Mouse (Mus musculus) hindbrain, embryonic 11.5 days (tissue): ENCODE measurements around the gene Serpinb6b. TPM values are rescaled to one million over a fixed set of nuclear protein-coding genes. Genes with fewer than 3 reads are reported as not detected.
"Not testable (repeated sequence)": the region's sequence is repeated elsewhere in the genome, so short reads cannot be mapped to it uniquely, and the experiment has no call there.

Experiments
- ATAC-seq: fragments of 200-750 bp; cut with Nextera tagmentation; 2 replicates; pipeline ENCODE4 v1.8.0; 2017; ENCODE audit warnings: mild to moderate bottlenecking, moderate TSS enrichment, moderate library complexity; ENCODE audit not compliant: low FRiP score
- DNase-seq: peaks from one replicate; pipeline ENCODE4 v3.0.0-alpha.2; 2015; ENCODE audit warnings: low spot score
- H3K27ac ChIP-seq: fragments of 300-500 bp; sonication (generic); 2 replicates; pipeline ENCODE4 v1.5.1; 2014; ENCODE audit warnings: mild to moderate bottlenecking, low read depth, low read length
- H3K27me3 ChIP-seq: fragments of 300-500 bp; sonication (generic); 2 replicates; pipeline ENCODE4 v1.6.1; 2014; ENCODE audit warnings: mild to moderate bottlenecking, low read length, moderate library complexity, mixed read lengths; ENCODE audit not compliant: control insufficient read depth, insufficient read depth
- H3K36me3 ChIP-seq: fragments of 300-500 bp; sonication (generic); 2 replicates; pipeline ENCODE4 v1.6.1; 2014; ENCODE audit warnings: mild to moderate bottlenecking, low read length, moderate library complexity, mixed read lengths; ENCODE audit not compliant: control insufficient read depth, insufficient read depth
- H3K4me1 ChIP-seq: fragments of 300-500 bp; sonication (generic); replicated peaks from 2 replicates; pipeline ENCODE4 v1.6.1; 2014; ENCODE audit warnings: low read length, mixed read lengths; ENCODE audit not compliant: control insufficient read depth, insufficient read depth
- H3K4me2 ChIP-seq: fragments of 300-500 bp; sonication (generic); replicated peaks from 2 replicates; pipeline ENCODE4 v1.6.1; 2014; ENCODE audit warnings: mild to moderate bottlenecking, low read depth, low read length
- H3K4me3 ChIP-seq: fragments of 300-500 bp; sonication (generic); 2 replicates; pipeline ENCODE4 v1.5.1; 2014; ENCODE audit warnings: low read depth, low read length
- H3K9ac ChIP-seq: fragments of 300-500 bp; sonication (generic); 2 replicates; pipeline ENCODE4 v1.6.1; 2014; ENCODE audit warnings: low read depth, low read length
- H3K9me3 ChIP-seq: fragments of 300-500 bp; sonication (generic); 2 replicates; pipeline ENCODE4 v1.6.1; 2016; ENCODE audit warnings: low read length; ENCODE audit not compliant: control insufficient read depth
- WGBS: fragments of 180-500 bp; shearing (Covaris S2); extraction: QIAGEN DNeasy Blood & Tissue Kit; methylation state at CpG from one replicate; pipeline ENCODE4 v1.1.7; 2014; 5-methylcytosine and 5-hydroxymethylcytosine counted together
- polyA plus RNA-seq: library from polyadenylated mRNA; unstranded; fragments of >200 nt; fragmentation: Nextera tagmentation; extraction: Ambion mirVana; gene quantifications from 2 replicates; pipeline ENCODE4 v1.2.1, GENCODE M21; 2014

The Serpinb6b gene
- polyA plus RNA-seq, result 0.75 and 0.76 TPM in 2 replicates

DNA sequence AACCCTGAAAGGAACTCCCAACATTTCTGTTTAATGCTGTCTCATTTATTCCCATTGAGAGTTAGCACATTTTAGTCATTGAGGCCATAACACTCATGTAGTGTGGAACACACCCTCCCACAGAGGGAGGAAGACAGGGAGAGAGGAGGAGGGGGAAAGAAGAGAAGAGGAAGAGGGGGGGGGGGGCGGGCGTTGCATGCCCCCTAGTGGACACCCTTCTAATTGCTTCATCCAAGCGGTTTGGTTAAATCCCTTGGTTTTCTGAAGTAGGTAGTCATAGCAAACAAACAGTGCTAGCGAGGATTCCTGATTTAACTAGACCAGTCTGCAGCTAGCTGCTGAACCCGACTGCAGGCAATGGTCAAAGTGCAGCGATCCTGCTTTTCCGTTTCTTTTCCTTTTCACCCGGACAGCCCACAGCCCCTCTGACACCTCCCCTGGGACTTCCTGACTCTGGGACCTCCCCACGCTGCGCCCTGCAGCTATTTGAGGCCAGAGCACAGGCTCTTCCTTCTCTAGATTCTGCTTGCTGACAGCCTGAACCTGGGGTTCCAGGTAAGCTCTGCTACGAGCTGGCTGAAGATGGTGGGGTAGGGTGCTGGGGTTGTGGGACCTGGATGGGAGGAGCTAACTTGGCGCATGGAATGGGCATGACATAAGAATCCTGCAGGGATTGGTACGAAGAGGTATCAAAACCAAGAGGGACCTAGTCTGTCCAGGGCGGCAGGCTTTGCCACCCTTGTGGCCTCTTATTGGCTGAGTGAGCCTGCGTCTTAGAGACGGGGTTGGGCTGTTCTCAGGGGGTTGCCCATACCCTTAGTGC lies at the start of gene Serpinb6b:
TSS of gene Serpinb6b (plus strand) at position 221 of the 823 bp plus-strand sequence.
- no peaks in the 10 kb centered on the region for H3K36me3 ChIP-seq
- H3K4me2 ChIP-seq, result peak within 1 kb of the TSS; percentile 31
- WGBS, result 39% methylated on average over 16 of the region's 16 CpGs
- H3K4me1 ChIP-seq, result no peaks in the 10 kb centered on the region
- H3K27ac ChIP-seq, result no peak within 1 kb of the TSS
- peak; percentile 42 for DNase-seq
- no peaks in the 10 kb centered on the region for H3K9me3 ChIP-seq
- no peaks in the 10 kb centered on the region for H3K27me3 ChIP-seq
- H3K4me3 ChIP-seq, result no peak within 1 kb of the TSS
- no peak within 1 kb of the TSS for H3K9ac ChIP-seq
- peak; percentile 49; the same call in 1 of the 2 replicates for ATAC-seq

DNA sequence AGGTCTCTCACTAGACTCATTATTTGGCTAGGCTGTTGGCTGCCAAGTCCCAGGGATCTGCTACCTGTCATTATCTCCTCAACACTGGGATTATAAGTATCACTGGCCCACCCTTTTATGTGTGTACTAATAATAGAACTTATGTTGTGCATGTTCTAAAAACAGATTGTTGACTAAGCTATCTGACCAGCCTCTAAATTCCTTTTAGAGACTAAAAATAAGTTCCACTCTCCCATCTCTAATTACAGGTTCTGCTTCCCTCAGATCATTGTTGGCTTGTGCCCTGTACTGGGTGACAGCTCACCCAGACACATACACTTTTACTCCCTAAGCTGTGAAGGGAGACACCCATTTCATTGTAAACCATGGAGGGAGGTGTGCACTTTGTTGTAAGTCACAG lies 42.4 kb upstream of the Serpinb6b start:
- no peaks in the 10 kb centered on the region for H3K36me3 ChIP-seq
- no peak overlapping the region for H3K27ac ChIP-seq
- H3K4me1 ChIP-seq, result no peaks in the 10 kb centered on the region
- ATAC-seq (no peak), DNase-seq (no peak)
- H3K27me3 ChIP-seq, result no peaks in the 10 kb centered on the region
- no peak overlapping the region for H3K9ac ChIP-seq
- H3K9me3 ChIP-seq, result no peaks in the 10 kb centered on the region
- no peak overlapping the region for H3K4me3 ChIP-seq
- H3K4me2 ChIP-seq, result no peak overlapping the region

DNA sequence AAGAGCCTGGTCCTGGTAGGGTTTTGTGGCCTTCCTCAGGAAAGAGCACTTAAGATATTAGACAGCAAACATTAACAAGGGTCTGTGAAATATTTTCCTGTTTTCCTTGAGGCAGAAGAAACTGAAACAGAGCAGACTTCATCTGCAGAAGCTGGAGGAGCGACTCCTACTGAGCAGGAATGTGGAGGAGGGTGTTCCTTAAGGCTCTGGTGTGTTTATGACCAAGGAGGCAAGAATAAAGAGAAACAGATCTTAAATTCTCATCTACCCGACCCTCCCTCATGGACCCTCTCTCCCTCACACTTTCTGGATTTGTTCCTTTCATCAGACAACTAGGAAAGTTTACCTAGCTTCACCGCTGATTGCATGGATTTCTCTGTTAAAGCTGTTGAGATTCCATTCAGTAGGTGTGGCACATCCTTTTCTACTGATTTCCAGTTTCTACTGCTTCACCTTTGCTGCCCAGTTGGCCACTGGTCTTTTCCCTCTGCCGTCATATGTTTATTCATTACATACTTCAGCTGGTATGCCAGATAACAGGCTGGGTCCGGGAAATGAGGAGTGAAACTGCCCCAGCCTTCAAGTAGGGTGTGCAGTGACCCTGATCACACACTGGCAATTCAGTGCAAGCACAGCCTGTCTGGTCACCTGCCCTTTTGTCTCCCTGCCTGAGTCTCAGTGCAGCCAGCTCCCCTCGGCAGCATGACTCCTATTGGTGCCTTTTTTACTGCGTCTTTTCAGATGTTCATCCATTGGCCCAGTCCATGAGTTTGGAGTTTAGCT lies 40.2 kb upstream of the Serpinb6b start:
- H3K9ac ChIP-seq, result no peak overlapping the region
- H3K27me3 ChIP-seq, result no peaks in the 10 kb centered on the region
- H3K4me3 ChIP-seq, result no peak overlapping the region
- H3K36me3 ChIP-seq, result no peaks in the 10 kb centered on the region
- no peaks in the 10 kb centered on the region for H3K9me3 ChIP-seq
- no peak overlapping the region for H3K27ac ChIP-seq
- H3K4me2 ChIP-seq, result no peak overlapping the region
- 62% methylated on average over 7 of the region's 7 CpGs for WGBS
- H3K4me1 ChIP-seq, result no peaks in the 10 kb centered on the region
- DNase-seq (no peak), ATAC-seq (no peak)

DNA sequence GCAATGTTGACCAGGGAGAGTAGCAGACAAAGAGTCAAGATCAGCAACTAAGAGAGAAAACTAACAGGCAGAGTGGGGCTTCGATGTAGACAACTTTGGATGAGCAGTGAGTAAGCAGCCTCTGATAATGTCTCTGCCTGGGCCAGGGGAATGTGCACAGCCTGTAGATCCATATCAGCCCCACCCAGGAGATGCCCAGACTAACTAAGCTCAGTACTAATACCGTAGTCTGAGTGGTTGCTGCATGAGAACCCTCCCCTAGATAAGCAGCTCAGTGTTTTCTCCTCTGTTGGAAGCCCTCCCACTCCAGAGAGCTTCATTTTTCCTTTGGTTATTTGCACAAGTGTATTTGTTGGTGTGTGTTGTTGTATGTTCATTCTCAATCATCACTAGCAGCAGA lies 38.3 kb upstream of the Serpinb6b start:
- Histone ChIP-seq H3K4me1 (no peaks in the 10 kb centered on the region), H3K27me3 (no peaks in the 10 kb centered on the region), H3K27ac (no peak overlapping the region), H3K9me3 (no peaks in the 10 kb centered on the region), H3K4me3 (no peak overlapping the region), H3K36me3 (no peaks in the 10 kb centered on the region), H3K9ac (no peak overlapping the region), H3K4me2 (no peak overlapping the region)
- DNase-seq (no peak), ATAC-seq (no peak)
- 90% methylated on average over 2 of the region's 2 CpGs for WGBS

DNA sequence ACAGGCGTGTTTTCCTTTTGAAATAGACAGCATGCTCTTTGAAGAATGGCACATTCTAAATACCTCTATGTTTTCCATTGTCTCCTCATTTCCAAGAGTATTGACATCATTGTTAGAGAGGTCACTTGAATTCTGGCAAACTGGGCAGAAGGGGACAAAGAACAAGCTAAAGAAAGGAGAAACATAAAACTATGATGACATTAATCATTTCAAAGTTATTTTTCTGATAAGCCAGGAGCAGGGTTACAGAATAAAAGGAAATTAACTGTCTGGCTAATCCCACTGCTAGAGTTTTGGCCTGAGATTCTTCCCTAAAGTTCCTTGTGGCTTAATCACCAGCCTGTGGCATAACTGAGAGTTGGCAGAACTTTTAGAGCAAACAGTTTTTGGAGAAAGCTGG lies 37.8 kb upstream of the Serpinb6b start:
- Histone ChIP-seq H3K27ac (no peak overlapping the region), H3K27me3 (no peaks in the 10 kb centered on the region), H3K36me3 (no peaks in the 10 kb centered on the region), H3K4me1 (no peaks in the 10 kb centered on the region), H3K4me2 (no peak overlapping the region), H3K9me3 (no peaks in the 10 kb centered on the region), H3K9ac (no peak overlapping the region), H3K4me3 (no peak overlapping the region)
- ATAC-seq (no peak), DNase-seq (no peak)
- 74% methylated on average over 1 of the region's 1 CpGs for WGBS

DNA sequence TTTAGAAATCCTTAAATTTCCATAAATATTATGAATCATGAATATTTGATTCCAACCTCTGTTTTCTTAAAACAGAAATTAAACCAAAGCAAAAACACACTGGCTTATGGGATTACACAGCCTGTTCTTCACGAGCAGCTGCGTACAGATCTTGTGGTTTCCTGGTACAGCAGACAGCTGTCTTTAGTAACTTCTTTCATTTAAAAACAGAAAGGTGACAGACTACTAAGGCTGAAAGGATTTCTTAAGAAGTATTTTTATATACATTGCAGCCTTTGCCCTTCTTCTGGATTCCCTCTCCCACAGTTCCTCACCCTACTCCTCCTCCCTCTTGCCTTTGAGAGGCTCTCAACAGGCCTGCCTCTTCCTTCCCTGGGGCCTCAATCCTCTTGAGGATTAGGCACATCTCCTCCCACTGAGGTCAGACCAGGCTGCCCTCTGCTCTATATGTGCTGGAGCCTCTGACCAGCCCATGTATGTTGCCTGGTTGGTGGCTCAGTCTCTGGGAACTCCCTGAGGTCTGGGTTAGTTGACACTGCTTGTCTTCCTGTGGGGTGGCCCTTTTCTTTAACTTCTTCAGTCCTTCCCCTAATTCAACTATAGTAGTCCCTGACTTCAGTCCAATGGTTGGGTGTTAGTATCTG lies 35.8 kb upstream of the Serpinb6b start:
- no peaks in the 10 kb centered on the region for H3K4me1 ChIP-seq
- H3K27me3 ChIP-seq, result no peaks in the 10 kb centered on the region
- no peaks in the 10 kb centered on the region for H3K36me3 ChIP-seq
- H3K9ac ChIP-seq, result no peak overlapping the region
- no peaks in the 10 kb centered on the region for H3K9me3 ChIP-seq
- DNase-seq, result no peak
- ATAC-seq, result no peak
- WGBS, result 92% methylated on average over 2 of the region's 2 CpGs
- no peak overlapping the region for H3K4me2 ChIP-seq
- H3K4me3 ChIP-seq, result no peak overlapping the region
- no peak overlapping the region for H3K27ac ChIP-seq

DNA sequence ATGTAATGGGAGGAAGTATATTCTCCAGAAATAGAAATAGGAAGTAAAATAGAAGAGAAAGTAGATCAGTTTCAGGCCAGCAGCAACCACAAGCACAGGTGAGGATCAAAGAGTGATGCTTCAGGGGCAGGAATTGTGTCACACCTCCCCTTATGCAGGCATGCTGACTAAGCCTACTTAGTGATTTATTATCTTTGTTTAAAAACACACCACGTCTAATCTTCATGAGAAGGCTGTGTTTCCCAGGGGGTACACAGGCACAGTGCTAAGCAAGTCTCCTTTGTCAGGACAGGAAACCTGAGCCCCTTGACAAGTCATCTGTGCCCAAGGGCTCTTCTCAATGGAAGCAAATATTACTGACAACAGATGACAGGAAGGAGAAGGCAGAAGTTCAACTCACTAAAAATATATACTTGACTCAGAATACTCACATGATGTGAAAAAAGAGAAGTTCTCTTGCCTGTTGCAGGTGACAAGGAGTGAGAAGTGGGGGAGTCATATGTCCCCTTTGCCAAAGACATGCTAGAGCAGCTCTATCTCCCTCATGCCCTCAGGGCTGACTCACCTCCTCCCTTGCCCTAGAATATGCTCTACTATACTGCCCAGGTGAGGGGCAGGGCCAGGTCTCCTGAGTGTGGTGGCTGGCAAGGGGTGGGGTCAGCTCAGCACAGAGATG lies 30.2 kb upstream of the Serpinb6b start:
- Histone ChIP-seq H3K27ac (no peak overlapping the region), H3K9me3 (no peaks in the 10 kb centered on the region), H3K36me3 (no peaks in the 10 kb centered on the region), H3K27me3 (no peaks in the 10 kb centered on the region), H3K4me1 (no peaks in the 10 kb centered on the region), H3K4me3 (no peak overlapping the region), H3K9ac (no peak overlapping the region), H3K4me2 (no peak overlapping the region)
- ATAC-seq, result no peak
- WGBS, result 56% methylated on average over 1 of the region's 1 CpGs
- DNase-seq, result no peak

DNA sequence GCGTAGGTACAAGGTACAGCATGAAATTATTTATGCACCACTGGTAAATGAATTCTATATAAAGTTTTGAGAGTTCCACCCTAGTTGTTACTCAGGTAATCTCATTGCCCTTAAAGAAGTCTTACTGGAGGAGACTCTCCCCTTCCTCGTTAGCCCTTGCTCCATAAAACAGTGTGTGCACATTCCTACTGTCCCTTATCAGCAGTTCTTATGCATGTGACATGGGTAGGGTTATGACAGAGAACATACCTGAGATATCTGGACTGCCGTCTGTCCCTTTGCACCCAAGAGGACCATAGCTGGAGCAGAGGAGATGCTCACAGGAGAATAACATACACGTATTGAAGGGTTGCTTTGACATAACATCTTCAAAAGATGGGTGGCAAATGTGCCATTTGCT lies 26.7 kb upstream of the Serpinb6b start:
- not testable (repeated sequence) for ATAC-seq

More for the DNA sequence above, 26.7 kb upstream of the Serpinb6b start:
- H3K9ac ChIP-seq, H3K27ac ChIP-seq, DNase-seq, H3K4me1 ChIP-seq, H3K4me3 ChIP-seq, H3K36me3 ChIP-seq, H3K4me2 ChIP-seq, H3K9me3 ChIP-seq, H3K27me3 ChIP-seq: not testable (repeated sequence)
- 83% methylated on average over 4 of the region's 4 CpGs for WGBS
